In the genomic region with DNA sequence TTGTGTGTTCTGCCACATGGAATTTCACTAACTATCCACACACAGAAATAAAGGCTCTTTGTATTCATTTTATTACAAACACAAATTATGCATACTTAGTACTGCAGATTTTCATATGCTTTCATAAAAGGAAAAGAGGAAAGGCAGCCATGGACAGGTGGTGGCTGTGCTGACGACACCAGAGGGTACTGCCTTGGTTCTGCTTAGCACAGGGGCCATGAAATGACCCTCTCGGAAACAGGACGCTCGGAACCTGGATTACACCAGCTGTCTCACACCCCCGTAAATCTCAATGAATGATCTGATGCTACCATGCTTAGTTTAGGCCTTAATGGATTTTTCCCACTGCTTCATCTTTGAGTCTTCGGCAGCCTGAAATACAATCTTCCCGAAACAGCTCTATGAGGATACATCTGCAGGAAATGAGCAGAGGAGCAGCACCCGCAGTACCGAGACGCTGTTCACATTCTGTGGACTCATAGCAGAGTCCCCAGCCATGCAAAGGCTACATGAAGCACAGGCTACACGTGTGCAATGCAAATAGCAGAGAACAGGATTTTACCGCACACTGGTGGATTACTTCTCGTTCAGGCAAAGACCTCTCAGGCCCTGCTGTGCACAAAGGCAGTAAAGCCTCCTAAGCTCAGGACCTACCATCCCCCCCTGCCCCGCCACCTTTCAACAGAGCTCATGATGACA, we compare ENCODE assay signal across 9 mouse cellular contexts. TPM values are rescaled to one million over a fixed set of nuclear protein-coding genes. Genes with fewer than 3 reads are reported as not detected.
DNase-seq lines count a peak whose midpoint lies in the region; ATAC-seq and TF ChIP-seq lines count a peak whose summit lies in the region.
"Had no signal": no experiment of that assay in that cellular context is flagged by ENCODE, and none has a peak within 500 bp of the region (broad histone marks: within the 10 kb centered on the region; RNA-seq: fewer than 3 reads in every experiment).

No protein-coding gene starts in this region.

- no peaks in the 10 kb centered on the region for H3K9me3 ChIP-seq in lung, embryonic 14.5 days (ENCODE audit: low read depth, low read length)
- no peaks in the 10 kb centered on the region for H3K9me3 ChIP-seq in forebrain, embryonic 15.5 days
- H3K9me3 ChIP-seq in midbrain, embryonic 11.5 days (ENCODE audit: control insufficient read depth, low read length), result no peaks in the 10 kb centered on the region

- H3K4me1 ChIP-seq in lung, embryonic 14.5 days (ENCODE audit: insufficient read depth), result 0 out of 2 replicates have a peak, but pooled peaks cover 4% of the 10 kb centered on the region
- peaks cover 5% of the 10 kb centered on the region; the same call in 1 of the 2 replicates for H3K4me1 ChIP-seq in forebrain, embryonic 15.5 days
- H3K4me1 ChIP-seq in midbrain, embryonic 11.5 days (ENCODE audit: control insufficient read depth, insufficient read depth, low read length), result peaks cover 10% of the 10 kb centered on the region; the same call in 1 of the 2 replicates

- WGBS in lung, embryonic 14.5 days, result 41% methylated on average over 14 of the region's 14 CpGs
- 33% methylated on average over 14 of the region's 14 CpGs for WGBS in forebrain, embryonic 15.5 days
- WGBS in midbrain, embryonic 11.5 days, result 24% methylated on average over 14 of the region's 14 CpGs

- H3K9ac ChIP-seq in lung, embryonic 14.5 days, result no peak overlapping the region
- no peak overlapping the region for H3K9ac ChIP-seq in forebrain, embryonic 15.5 days (replicated peaks)
- peak overlapping the region; percentile 53 for H3K9ac ChIP-seq in midbrain, embryonic 11.5 days (ENCODE audit: low read length)

- no peaks in the 10 kb centered on the region for H3K27me3 ChIP-seq in lung, embryonic 14.5 days (ENCODE audit: insufficient read depth, low read length)
- no peaks in the 10 kb centered on the region for H3K27me3 ChIP-seq in forebrain, embryonic 15.5 days
- H3K27me3 ChIP-seq in midbrain, embryonic 11.5 days (ENCODE audit: control insufficient read depth, insufficient read depth, low read length), result no peaks in the 10 kb centered on the region

- peak; percentile 32 for DNase-seq in lung, embryonic 14.5 days
- DNase-seq in lung, postnatal 10 days, result no peak
- DNase-seq in midbrain, embryonic 11.5 days (ENCODE audit: low spot score, missing footprints), result peak; percentile 88
- DNase-seq in right cerebral cortex, adult 18-20 months, result no peak
- DNase-seq in cerebellum, adult 8-10 months, result no peak
- DNase-seq in adrenal gland, postnatal 4 days (ENCODE audit: low spot score in 2 of 2), result no peak
- DNase-seq in thymus, postnatal 36 days, result no peak
- DNase-seq: gastrocnemius, postnatal 36 days had no signal

- no peak overlapping the region for H3K27ac ChIP-seq in lung, embryonic 14.5 days (ENCODE audit: low read depth)
- H3K27ac ChIP-seq in forebrain, embryonic 15.5 days (replicated peaks), result no peak overlapping the region
- no peak overlapping the region for H3K27ac ChIP-seq in midbrain, embryonic 11.5 days (ENCODE audit: low read depth, low read length)

- H3K36me3 ChIP-seq in lung, embryonic 14.5 days (ENCODE audit: insufficient read depth), result 0 out of 2 replicates have a peak, but pooled peaks cover 3% of the 10 kb centered on the region
- no peaks in the 10 kb centered on the region for H3K36me3 ChIP-seq in forebrain, embryonic 15.5 days
- no peaks in the 10 kb centered on the region for H3K36me3 ChIP-seq in midbrain, embryonic 11.5 days (ENCODE audit: control insufficient read depth, insufficient read depth, low read length)

- no peak for TF ChIP-seq CTCF in lung, embryonic 14.5 days (IDR thresholded peaks at IDR 0.05; ENCODE audit: low read depth)

- no peak for ATAC-seq in lung, embryonic 14.5 days (ENCODE audit: insufficient read depth)
- peak; percentile 57 for ATAC-seq in forebrain, embryonic 15.5 days (replicated peaks)
- peak; percentile 82 for ATAC-seq in midbrain, embryonic 11.5 days (ENCODE audit: low FRiP score)

- H3K4me3 ChIP-seq in lung, embryonic 14.5 days (ENCODE audit: low read depth, low read length), result no peak overlapping the region
- H3K4me3 ChIP-seq in forebrain, embryonic 15.5 days, result no peak overlapping the region
- H3K4me3 ChIP-seq in midbrain, embryonic 11.5 days (ENCODE audit: low read depth, low read length), result no peak overlapping the region

- no peak overlapping the region; the same call in 1 of the 2 replicates for H3K4me2 ChIP-seq in lung, embryonic 14.5 days
- H3K4me2 ChIP-seq in forebrain, embryonic 15.5 days (replicated peaks), result no peak overlapping the region
- peak overlapping the region; percentile 20 for H3K4me2 ChIP-seq in midbrain, embryonic 11.5 days

RNA-seq across cellular contexts. Expression of a gene that starts 17.2 kb away (rescaled TPM):
- 54.1 and 56.4 TPM in 2 replicates for polyA plus RNA-seq in lung, embryonic 14.5 days (2014; fragmentation: Nextera tagmentation; extraction: Ambion mirVana)
- polyA plus RNA-seq in forebrain, embryonic 15.5 days (2015; fragmentation: Nextera tagmentation; extraction: Ambion mirVana), result 68.8 and 71.9 TPM in 2 replicates
- 54.1 and 54.5 TPM in 2 replicates for polyA plus RNA-seq in midbrain, embryonic 11.5 days (2014; fragmentation: Nextera tagmentation; extraction: Ambion mirVana)
- 10 to 100 TPM; 76.3 to 78.2 TPM for total RNA-seq in adrenal gland, postnatal 4 days (2021)

Comparison
In these comparisons a context has a peak if more than half of its experiments do, and no peak if none do; other contexts are left out.
1. DNase-seq: peak in lung, embryonic 14.5 days (single experiment) and midbrain, embryonic 11.5 days (single experiment); none in lung, postnatal 10 days (single experiment), right cerebral cortex, adult 18-20 months (single experiment), cerebellum, adult 8-10 months (single experiment), adrenal gland, postnatal 4 days (0 of 2) and thymus, postnatal 36 days (0 of 2).